Mouse (Mus musculus) MEL (cell line): ENCODE results near the gene BC051142. TPM values are rescaled to one million over a fixed set of nuclear protein-coding genes. Genes with fewer than 3 reads are reported as not detected.

Source experiments
- DNase-seq: peaks from one replicate; pipeline ENCODE4 v3.0.0; 2011; ENCODE audit warnings: low read depth, low spot score
- H3K27ac ChIP-seq: 2 replicates; pipeline ENCODE4 v1.5.1; 2012; ENCODE audit warnings: low read depth, mild to moderate bottlenecking, control low read depth, low read length, moderate library complexity; ENCODE audit not compliant: control insufficient read depth
- H3K27me3 ChIP-seq, 2 experiments: fragments of 150-350 bp in 1 of 2; sonication (generic) in 1 of 2; 2 replicates each; pipeline ENCODE4 v1.6.1; 2012; ENCODE audit warnings: low read length in 2 of 2, mild to moderate bottlenecking in 2 of 2, improper control_type of control experiment in 1 of 2, moderate library complexity in 1 of 2; ENCODE audit not compliant: insufficient read depth in 2 of 2, control insufficient read depth in 1 of 2
- H3K36me3 ChIP-seq, 2 experiments: 2 replicates each; pipeline ENCODE4 v1.6.1; 2012 to 2014; ENCODE audit warnings: low read length in 2 of 2, improper control_type of control experiment in 1 of 2, inconsistent platforms in 1 of 2, mild to moderate bottlenecking in 1 of 2; ENCODE audit not compliant: insufficient read depth in 2 of 2, control insufficient read depth in 1 of 2
- H3K4me1 ChIP-seq, 2 experiments: fragments of 150-350 bp in 1 of 2; sonication (generic) in 1 of 2; 2 replicates each; pipeline ENCODE4 v1.6.1; 2012; ENCODE audit warnings: low read length in 2 of 2, improper control_type of control experiment in 1 of 2, mild to moderate bottlenecking in 1 of 2; ENCODE audit not compliant: insufficient read depth in 2 of 2, control insufficient read depth in 1 of 2
- H3K4me3 ChIP-seq, 2 experiments: fragments of 150-350 bp in 1 of 2; sonication (generic) in 1 of 2; 2 replicates each; pipeline ENCODE4 v1.5.1; 2012; ENCODE audit warnings: low read depth in 2 of 2, low read length in 2 of 2, mild to moderate bottlenecking in 2 of 2, moderate library complexity in 2 of 2, control low read depth in 1 of 2, improper control_type of control experiment in 1 of 2; ENCODE audit not compliant: control insufficient read depth in 1 of 2, insufficient read depth in 1 of 2
- H3K79me2 ChIP-seq: 2 replicates; pipeline ENCODE4 v1.6.1; 2012; ENCODE audit warnings: mild to moderate bottlenecking, low read length, moderate library complexity; ENCODE audit not compliant: control insufficient read depth, poor library complexity, insufficient read depth
- H3K9ac ChIP-seq: 2 replicates; pipeline ENCODE4 v1.6.1; 2012; ENCODE audit warnings: low read depth, mild to moderate bottlenecking, control low read depth, low read length, moderate library complexity; ENCODE audit not compliant: control insufficient read depth, poor library complexity, severe bottlenecking
- H3K9me3 ChIP-seq: fragments of 150-350 bp; sonication (generic); replicated peaks from 2 replicates; pipeline ENCODE4 v1.6.1; 2012; ENCODE audit warnings: mild to moderate bottlenecking, low read length, improper control_type of control experiment, moderate library complexity; ENCODE audit not compliant: insufficient read depth
- BHLHE40 ChIP-seq: IDR thresholded peaks from 2 replicates; pipeline ENCODE4 v1.6.1; 2012; ENCODE audit warnings: low read depth, mild to moderate bottlenecking, inconsistent platforms, low read length, improper control_type of control experiment, borderline replicate concordance
- CTCF ChIP-seq, 3 experiments: IDR thresholded peaks in 2 of 3; conservative IDR thresholded peaks in 1 of 3; 2 replicates each; pipeline ENCODE4 v1.5.1; 2011 to 2012; ENCODE audit warnings: low read length in 3 of 3, low read depth in 2 of 3, mild to moderate bottlenecking in 2 of 3, improper control_type of control experiment in 1 of 3, inconsistent platforms in 1 of 3, mixed read lengths in 1 of 3, moderate library complexity in 1 of 3; ENCODE audit not compliant: control insufficient read depth in 1 of 3, insufficient read depth in 1 of 3, poor library complexity in 1 of 3, severe bottlenecking in 1 of 3
- ELF1 ChIP-seq: IDR thresholded peaks from 2 replicates; pipeline ENCODE4 v1.6.1; 2014; ENCODE audit warnings: low read depth, mild to moderate bottlenecking, inconsistent platforms, low read length, improper control_type of control experiment, moderate library complexity
- EP300 ChIP-seq, 2 experiments: IDR thresholded peaks; 2 replicates each; pipeline ENCODE4 v1.6.1; 2011; ENCODE audit warnings: improper control_type of control experiment in 2 of 2, low read length in 2 of 2, low read depth in 1 of 2, mild to moderate bottlenecking in 1 of 2
- GATA1 ChIP-seq: IDR thresholded peaks from 2 replicates; pipeline ENCODE4 v1.6.1; 2011; ENCODE audit warnings: low read depth, low read length, improper control_type of control experiment
- HCFC1 ChIP-seq: IDR thresholded peaks from 2 replicates; pipeline ENCODE4 v1.6.1; 2012; ENCODE audit warnings: low read depth, mild to moderate bottlenecking, inconsistent platforms, low read length, improper control_type of control experiment, moderate library complexity
- JUND ChIP-seq: IDR thresholded peaks from 2 replicates; pipeline ENCODE4 v1.6.1; 2011; ENCODE audit warnings: low read depth, mild to moderate bottlenecking, improper control_type of control experiment, low read length
- MAFK ChIP-seq: IDR thresholded peaks from 2 replicates; pipeline ENCODE4 v1.6.1; 2011; ENCODE audit warnings: low read depth, mild to moderate bottlenecking, low read length, improper control_type of control experiment, borderline replicate concordance
- MYB ChIP-seq: IDR thresholded peaks from 2 replicates; pipeline ENCODE4 v1.6.1; 2011; ENCODE audit warnings: mild to moderate bottlenecking, low read depth, low read length, improper control_type of control experiment
- MYC ChIP-seq: IDR thresholded peaks from 2 replicates; pipeline ENCODE4 v1.6.1; 2011; ENCODE audit warnings: low read depth, mild to moderate bottlenecking, low read length, improper control_type of control experiment, moderate library complexity
- NELFE ChIP-seq: IDR thresholded peaks from 2 replicates; pipeline ENCODE4 v1.6.1; 2011; ENCODE audit warnings: low read depth, low read length, improper control_type of control experiment
- NRF1 ChIP-seq: IDR thresholded peaks from 2 replicates; pipeline ENCODE4 v1.6.1; 2014; ENCODE audit warnings: low read depth, mild to moderate bottlenecking, inconsistent platforms, low read length, improper control_type of control experiment, moderate library complexity; ENCODE audit not compliant: poor library complexity, insufficient read depth, severe bottlenecking
- POLR2AphosphoS2 ChIP-seq: IDR thresholded peaks from 2 replicates; pipeline ENCODE4 v1.6.1; 2011; ENCODE audit warnings: low read length, improper control_type of control experiment
- POLR2AphosphoS5 ChIP-seq: IDR thresholded peaks from 2 replicates; pipeline ENCODE4 v1.6.1; 2012; ENCODE audit warnings: low read depth, borderline replicate concordance, mild to moderate bottlenecking, inconsistent platforms, low read length, moderate library complexity, mixed read lengths
- RCOR1 ChIP-seq: IDR thresholded peaks from 2 replicates; pipeline ENCODE4 v1.6.1; 2012; ENCODE audit warnings: low read depth, mild to moderate bottlenecking, inconsistent platforms, low read length, improper control_type of control experiment
- SIN3A ChIP-seq: IDR thresholded peaks from 2 replicates; pipeline ENCODE4 v1.6.1; 2012; ENCODE audit warnings: low read length, improper control_type of control experiment, inconsistent platforms
- SMC3 ChIP-seq: IDR thresholded peaks from 2 replicates; pipeline ENCODE4 v1.6.1; 2011; ENCODE audit warnings: low read depth, low read length, improper control_type of control experiment
- UBTF ChIP-seq: IDR thresholded peaks from 2 replicates; pipeline ENCODE4 v1.6.1; 2012; ENCODE audit warnings: low read depth, mild to moderate bottlenecking, inconsistent platforms, low read length, improper control_type of control experiment, moderate library complexity, borderline replicate concordance; ENCODE audit not compliant: insufficient read depth
- USF1 ChIP-seq: IDR thresholded peaks from 2 replicates; pipeline ENCODE4 v1.6.1; 2014; ENCODE audit warnings: low read depth, mild to moderate bottlenecking, inconsistent platforms, low read length, improper control_type of control experiment, moderate library complexity
- USF2 ChIP-seq, 2 experiments: IDR thresholded peaks; 2 replicates each; pipeline ENCODE4 v1.6.1; 2011 to 2012; ENCODE audit warnings: improper control_type of control experiment in 2 of 2, low read length in 2 of 2, borderline replicate concordance in 1 of 2, inconsistent platforms in 1 of 2, low read depth in 1 of 2, mild to moderate bottlenecking in 1 of 2; ENCODE audit not compliant: insufficient read depth in 1 of 2
- ZC3H11A ChIP-seq: IDR thresholded peaks from 2 replicates; pipeline ENCODE4 v1.6.1; 2012; ENCODE audit warnings: low read depth, mild to moderate bottlenecking, inconsistent platforms, low read length, improper control_type of control experiment
- ZKSCAN1 ChIP-seq: IDR thresholded peaks from 2 replicates; pipeline ENCODE4 v1.6.1; 2012; ENCODE audit warnings: low read depth, mild to moderate bottlenecking, inconsistent platforms, low read length, improper control_type of control experiment, moderate library complexity
- ZMIZ1 ChIP-seq: IDR thresholded peaks from 2 replicates; pipeline ENCODE4 v1.6.1; 2012; ENCODE audit warnings: low read depth, mild to moderate bottlenecking, inconsistent platforms, low read length, improper control_type of control experiment, moderate library complexity
- ZNF384 ChIP-seq: IDR thresholded peaks from 2 replicates; pipeline ENCODE4 v1.6.1; 2012; ENCODE audit warnings: low read depth, mild to moderate bottlenecking, inconsistent platforms, low read length, improper control_type of control experiment
- polyA plus RNA-seq, 2 experiments: library from polyadenylated mRNA; stranded (reverse) in 1 of 2; unstranded in 1 of 2; fragments of >175 nt in 1 of 2; fragments of >200 nt in 1 of 2; gene quantifications; 2 replicates each; pipeline versions ENCODE4 v1.2.1 to v1.2.4; 2012; ENCODE audit warnings: low replicate concordance in 2 of 2, low read depth in 1 of 2; ENCODE audit not compliant: insufficient read length in 2 of 2, insufficient read depth in 1 of 2, missing spikeins in 1 of 2
- total RNA-seq: library from RNA; depleted of rRNA; stranded (reverse); fragments of 300-350 nt; gene quantifications from 2 replicates; pipeline ENCODE4 v1.2.3, GENCODE M21; 2012

The BC051142 gene
- total and polyA plus RNA-seq, 3 experiments = 0.06 TPM; not detected in 2

DNA sequence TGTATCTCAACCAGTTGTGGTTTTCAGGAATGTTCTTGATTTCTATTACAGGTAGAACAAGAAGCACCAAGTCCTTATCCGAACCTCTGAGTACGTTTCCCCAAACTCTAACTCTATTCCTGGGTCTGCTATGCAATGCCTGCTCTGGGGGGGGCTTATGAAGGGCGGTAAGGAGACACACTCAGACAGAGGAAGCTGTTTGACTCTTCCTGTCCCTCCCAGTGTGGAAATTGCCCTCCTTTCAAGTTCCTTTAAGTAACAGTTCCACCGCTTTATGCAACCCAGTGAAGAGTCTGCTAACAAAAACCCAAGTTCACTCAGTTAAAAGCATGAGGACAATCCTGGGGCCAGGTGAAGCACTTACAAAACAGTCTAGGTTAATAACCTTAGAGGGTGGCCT lies 38.5 kb downstream of the BC051142 start:
- no peak overlapping the region for H3K4me3 ChIP-seq
- TF ChIP-seq HCFC1 = no peak
- no peak for TF ChIP-seq RCOR1
- TF ChIP-seq EP300 (IDR thresholded peaks at IDR 0.05; ENCODE audit: low read depth in 1 of 2, low read length in 2 of 2) = no peak
- no peak for TF ChIP-seq ZKSCAN1
- no peak for TF ChIP-seq MYB
- TF ChIP-seq POLR2AphosphoS2 = no peak
- TF ChIP-seq ELF1 = no peak
- no peak for TF ChIP-seq MYC
- no peak for TF ChIP-seq USF2 (IDR thresholded peaks at IDR 0.05; ENCODE audit: borderline replicate concordance in 1 of 2, insufficient read depth in 1 of 2, low read depth in 1 of 2, low read length in 2 of 2)
- no peak for TF ChIP-seq SIN3A
- TF ChIP-seq NELFE = no peak
- TF ChIP-seq MAFK = no peak
- no peak for TF ChIP-seq GATA1
- no peak for TF ChIP-seq JUND
- TF ChIP-seq USF1 = no peak
- TF ChIP-seq NRF1 = no peak
- no peak for TF ChIP-seq POLR2AphosphoS5
- no peak for TF ChIP-seq ZC3H11A
- TF ChIP-seq CTCF (IDR thresholded peaks at IDR 0.05 in 2 of 3, conservative IDR thresholded peaks at IDR 0.05 in 1 of 3; ENCODE audit: control insufficient read depth in 1 of 3, insufficient read depth in 1 of 3, low read depth in 2 of 3, low read length in 3 of 3, poor library complexity in 1 of 3, severe bottlenecking in 1 of 3) = no peak
- no peaks in the 10 kb centered on the region for H3K4me1 ChIP-seq
- H3K79me2 ChIP-seq = no peaks in the 10 kb centered on the region
- H3K36me3 ChIP-seq = no peaks in the 10 kb centered on the region
- H3K27me3 ChIP-seq = peaks cover 1 to 2% of the 10 kb centered on the region in 2 experiments
- no peaks in the 10 kb centered on the region for H3K9me3 ChIP-seq
- no peak for DNase-seq
- H3K9ac ChIP-seq = no peak overlapping the region
- H3K27ac ChIP-seq = no peak overlapping the region

DNA sequence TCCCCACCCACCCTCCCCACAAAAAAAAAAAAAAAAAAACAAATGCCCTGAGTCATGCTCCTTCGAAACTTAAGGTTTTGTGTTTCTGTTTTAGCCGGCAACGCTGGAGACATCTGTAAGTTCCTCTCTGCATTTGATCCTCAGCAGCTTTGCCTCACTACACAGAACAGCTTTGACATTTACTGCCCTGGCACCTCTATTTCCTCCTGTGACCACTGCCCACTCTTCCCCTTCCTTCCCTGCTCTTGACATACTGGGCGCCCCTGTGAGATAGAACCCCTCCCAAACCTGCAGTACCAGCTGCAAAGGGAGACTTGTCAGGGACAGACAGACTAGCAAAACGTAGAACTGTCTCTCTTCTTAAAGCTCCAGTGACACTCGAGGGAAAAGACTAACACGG lies 39.0 kb downstream of the BC051142 start:
- Histone ChIP-seq H3K4me1 (no peaks in the 10 kb centered on the region), H3K27ac (no peak overlapping the region)
- TF ChIP-seq USF1 = no peak
- TF ChIP-seq MAFK = no peak
- TF ChIP-seq NRF1 = no peak
- no peak for TF ChIP-seq UBTF
- TF ChIP-seq SMC3 = no peak
- TF ChIP-seq CTCF (IDR thresholded peaks at IDR 0.05 in 2 of 3, conservative IDR thresholded peaks at IDR 0.05 in 1 of 3; ENCODE audit: control insufficient read depth in 1 of 3, insufficient read depth in 1 of 3, low read depth in 2 of 3, low read length in 3 of 3, poor library complexity in 1 of 3, severe bottlenecking in 1 of 3) = no peak
- TF ChIP-seq MYB = no peak
- no peak for TF ChIP-seq ZMIZ1
- TF ChIP-seq ZNF384 = no peak
- no peak for TF ChIP-seq BHLHE40
- no peak for TF ChIP-seq RCOR1
- no peak for TF ChIP-seq ZC3H11A
- no peak for TF ChIP-seq POLR2AphosphoS2
- TF ChIP-seq, all 39 proteins: peak for 0
- Histone ChIP-seq H3K36me3 (no peaks in the 10 kb centered on the region), H3K9ac (no peak overlapping the region), H3K79me2 (no peaks in the 10 kb centered on the region), H3K27me3 (peaks cover 1 to 2% of the 10 kb centered on the region in 2 experiments), H3K4me3 (no peak overlapping the region), H3K9me3 (no peaks in the 10 kb centered on the region)
- no peak for DNase-seq
